Mouse (Mus musculus) forebrain, embryonic 11.5 days (tissue): ENCODE data around the gene Ppox. TPM values are rescaled to one million over a fixed set of nuclear protein-coding genes. Genes with fewer than 3 reads are reported as not detected.
A peak's percentile ranks its signal among the peaks of the same experiment; 100 is the strongest.

ENCODE experiments used
- ATAC-seq: fragments of 200-750 bp; cut with Nextera tagmentation; replicated peaks from 2 replicates; pipeline ENCODE4 v1.8.0; 2017; ENCODE audit warnings: moderate TSS enrichment; ENCODE audit not compliant: low FRiP score
- DNase-seq: peaks from one replicate; pipeline ENCODE4 v3.0.0-alpha.2; 2017; ENCODE audit warnings: low spot score
- H3K27ac ChIP-seq: fragments of 300-500 bp; sonication (generic); 2 replicates; pipeline ENCODE4 v1.5.1; 2014; ENCODE audit warnings: low read depth, low read length
- H3K27me3 ChIP-seq: fragments of 300-500 bp; sonication (generic); 2 replicates; pipeline ENCODE4 v1.6.1; 2014; ENCODE audit warnings: mild to moderate bottlenecking, low read length, mixed read lengths; ENCODE audit not compliant: control insufficient read depth, insufficient read depth
- H3K36me3 ChIP-seq: fragments of 300-500 bp; sonication (generic); 2 replicates; pipeline ENCODE4 v1.6.1; 2014; ENCODE audit warnings: mild to moderate bottlenecking, low read length, moderate library complexity, mixed read lengths; ENCODE audit not compliant: control insufficient read depth, insufficient read depth
- H3K4me1 ChIP-seq: fragments of 300-500 bp; sonication (generic); replicated peaks from 2 replicates; pipeline ENCODE4 v1.6.1; 2014; ENCODE audit warnings: low read length, mixed read lengths; ENCODE audit not compliant: control insufficient read depth, insufficient read depth
- H3K4me2 ChIP-seq: fragments of 300-500 bp; sonication (generic); 2 replicates; pipeline ENCODE4 v1.6.1; 2014; ENCODE audit warnings: low read depth, mild to moderate bottlenecking, low read length, moderate library complexity, mixed read lengths; ENCODE audit not compliant: severe bottlenecking
- H3K4me3 ChIP-seq: fragments of 300-500 bp; sonication (generic); 2 replicates; pipeline ENCODE4 v1.5.1; 2014; ENCODE audit warnings: low read depth, low read length
- H3K9ac ChIP-seq: fragments of 300-500 bp; sonication (generic); 2 replicates; pipeline ENCODE4 v1.6.1; 2014; ENCODE audit warnings: low read length
- H3K9me3 ChIP-seq: fragments of 300-500 bp; sonication (generic); 2 replicates; pipeline ENCODE4 v1.6.1; 2016; ENCODE audit warnings: low read length, mixed read lengths; ENCODE audit not compliant: control insufficient read depth
- WGBS: fragments of 180-500 bp; shearing (Covaris S2); extraction: QIAGEN DNeasy Blood & Tissue Kit; methylation state at CpG from one replicate; pipeline ENCODE4 v1.1.7; 2014; 5-methylcytosine and 5-hydroxymethylcytosine counted together
- polyA plus RNA-seq: library from polyadenylated mRNA; unstranded; fragments of >200 nt; fragmentation: Nextera tagmentation; extraction: Ambion mirVana; gene quantifications from 2 replicates; pipeline ENCODE4 v1.2.1, GENCODE M21; 2014

Gene Ppox
- polyA plus RNA-seq, 1 experiment from 2014 or later = 67.6 TPM

DNA sequence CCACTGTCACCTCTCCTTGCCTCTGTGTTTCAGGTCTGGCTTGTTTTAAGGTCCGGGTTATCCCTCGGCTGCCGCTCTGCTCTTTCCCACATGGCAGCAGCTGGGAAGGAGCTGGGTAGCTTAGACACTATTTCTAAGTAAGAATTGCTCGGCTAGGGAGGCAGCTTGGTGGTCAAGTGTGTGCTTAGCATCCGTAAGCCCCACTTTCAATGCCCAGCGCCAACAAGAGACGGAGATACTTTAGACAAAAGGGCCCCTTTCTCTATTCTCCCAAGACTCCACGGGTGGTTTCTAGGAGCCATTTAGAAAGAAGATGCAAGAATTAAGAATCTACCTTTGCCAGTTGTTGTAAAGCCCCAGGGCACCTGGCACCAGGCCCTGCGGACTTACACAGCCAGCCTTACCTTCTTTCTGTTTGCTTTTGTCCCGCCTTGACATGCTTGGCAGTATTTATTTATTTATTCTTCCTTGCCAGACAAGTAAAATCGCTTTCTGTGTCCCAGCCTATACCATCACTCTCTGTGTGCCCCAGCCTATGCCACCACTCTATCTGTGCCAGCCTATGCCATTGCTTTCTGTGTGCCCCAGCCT lies 5.7 kb downstream of the Ppox start:
- H3K9ac ChIP-seq = no peak overlapping the region
- no peaks in the 10 kb centered on the region for H3K27me3 ChIP-seq
- H3K9me3 ChIP-seq = no peaks in the 10 kb centered on the region
- peaks cover 10% of the 10 kb centered on the region; the same call in 1 of the 2 replicates for H3K36me3 ChIP-seq
- no peak overlapping the region for H3K4me3 ChIP-seq
- no peak overlapping the region for H3K4me2 ChIP-seq
- peak; percentile 19 for DNase-seq
- no peak for ATAC-seq
- peaks cover 14% of the 10 kb centered on the region; the same call in 1 of the 2 replicates for H3K4me1 ChIP-seq
- 83% methylated on average over 11 of the region's 11 CpGs for WGBS
- H3K27ac ChIP-seq = no peak overlapping the region

DNA sequence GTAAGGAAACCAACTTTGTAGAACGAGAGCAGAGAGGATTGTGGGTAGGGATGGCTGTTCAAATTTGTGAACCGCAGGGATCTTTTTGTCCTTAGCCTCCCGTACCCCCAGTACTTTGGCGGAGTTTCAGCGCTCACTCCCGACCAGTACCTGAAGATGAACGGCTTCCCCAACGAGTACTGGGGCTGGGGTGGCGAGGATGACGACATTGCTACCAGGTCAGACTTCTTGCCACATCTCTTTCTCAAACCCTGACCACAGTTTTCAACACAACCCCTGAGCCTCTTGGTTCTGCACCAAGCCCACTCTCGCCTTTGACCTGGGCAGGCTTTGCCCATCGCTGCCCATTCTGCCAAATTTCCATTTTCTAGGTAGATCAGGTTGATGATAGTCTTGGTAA lies 6.8 kb downstream of the Ppox start:
- H3K9ac ChIP-seq = no peak overlapping the region
- peaks cover 8% of the 10 kb centered on the region; the same call in 1 of the 2 replicates for H3K4me1 ChIP-seq
- WGBS = 93% methylated on average over 12 of the region's 12 CpGs
- no peaks in the 10 kb centered on the region for H3K9me3 ChIP-seq
- DNase-seq = peak; percentile 18
- no peak overlapping the region for H3K27ac ChIP-seq
- no peaks in the 10 kb centered on the region for H3K27me3 ChIP-seq
- no peak for ATAC-seq
- H3K4me3 ChIP-seq = no peak overlapping the region
- H3K4me2 ChIP-seq = no peak overlapping the region
- H3K36me3 ChIP-seq = peaks cover 10% of the 10 kb centered on the region; the same call in 1 of the 2 replicates

DNA sequence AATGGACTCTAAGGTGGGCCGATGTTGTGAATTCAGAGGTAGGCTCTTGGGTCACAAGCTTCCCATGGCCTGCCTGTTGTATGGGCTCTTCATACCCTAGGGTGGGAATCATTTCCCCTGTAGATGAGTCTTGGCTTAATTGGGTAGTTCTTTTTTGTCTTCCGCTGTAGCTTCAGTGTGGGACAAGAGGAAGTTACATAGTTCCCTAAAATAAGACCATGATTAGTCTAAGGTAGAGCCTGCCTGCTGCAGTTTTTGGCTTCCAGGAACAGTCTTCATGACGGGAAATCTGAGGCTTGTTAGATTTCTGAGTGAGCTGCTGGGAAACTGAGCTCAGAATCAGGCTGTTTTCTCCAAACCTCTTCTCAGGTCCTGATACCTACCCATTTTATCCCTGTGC lies 8.9 kb downstream of the Ppox start:
- ATAC-seq (no peak), DNase-seq (no peak)
- Histone ChIP-seq H3K4me1 (peaks cover 8% of the 10 kb centered on the region; the same call in 1 of the 2 replicates), H3K36me3 (peaks cover 10% of the 10 kb centered on the region; the same call in 1 of the 2 replicates), H3K27ac (no peak overlapping the region), H3K9ac (no peak overlapping the region), H3K27me3 (no peaks in the 10 kb centered on the region), H3K4me3 (no peak overlapping the region), H3K9me3 (no peaks in the 10 kb centered on the region), H3K4me2 (no peak overlapping the region)
- 90% methylated on average over 3 of the region's 3 CpGs for WGBS

- H3K36me3 ChIP-seq = peaks cover 9% of the 10 kb centered on the region; the same call in 1 of the 2 replicates
- DNase-seq (no peak), ATAC-seq (no peak)
- no peak overlapping the region for H3K4me3 ChIP-seq
- no peak overlapping the region for H3K4me2 ChIP-seq
- no peaks in the 10 kb centered on the region for H3K9me3 ChIP-seq
- H3K27ac ChIP-seq = no peak overlapping the region
- peaks cover 8% of the 10 kb centered on the region; the same call in 1 of the 2 replicates for H3K4me1 ChIP-seq
- no peaks in the 10 kb centered on the region for H3K27me3 ChIP-seq
- no peak overlapping the region for H3K9ac ChIP-seq
- WGBS = 78% methylated on average over 10 of the region's 10 CpGs
Measured at GRCm38 (mm10) chr1:171271622-171272021, 9.4 kb downstream of the Ppox start.

GRCm38 (mm10) chr1:171271196-171271595 lies 9.8 kb downstream of the Ppox start:
- Histone ChIP-seq H3K4me3 (peak overlapping the region; percentile 65), H3K4me1 (peaks cover 8% of the 10 kb centered on the region; the same call in 1 of the 2 replicates), H3K27me3 (no peaks in the 10 kb centered on the region), H3K4me2 (peak overlapping the region; percentile 99), H3K27ac (no peak overlapping the region), H3K9ac (peak overlapping the region; percentile 81), H3K9me3 (no peaks in the 10 kb centered on the region), H3K36me3 (peaks cover 5% of the 10 kb centered on the region; the same call in 1 of the 2 replicates)
- ATAC-seq (no peak), DNase-seq (no peak)
- 58% methylated on average over 9 of the region's 9 CpGs for WGBS

- H3K9me3 ChIP-seq = no peaks in the 10 kb centered on the region
- ATAC-seq = peak; percentile 75; the same call in 1 of the 2 replicates
- no peak overlapping the region for H3K27ac ChIP-seq
- peak overlapping the region; percentile 65 for H3K4me3 ChIP-seq
- H3K9ac ChIP-seq = peak overlapping the region; percentile 81
- under 1% methylated on average over 19 of the region's 19 CpGs for WGBS
- H3K4me1 ChIP-seq = peaks cover 8% of the 10 kb centered on the region; the same call in 1 of the 2 replicates
- H3K4me2 ChIP-seq = peak overlapping the region; percentile 99
- no peaks in the 10 kb centered on the region; the same call in 1 of the 2 replicates for H3K36me3 ChIP-seq
- no peak for DNase-seq
- no peaks in the 10 kb centered on the region for H3K27me3 ChIP-seq
Measured at GRCm38 (mm10) chr1:171270573-171270900, 10.4 kb downstream of the Ppox start.

DNA sequence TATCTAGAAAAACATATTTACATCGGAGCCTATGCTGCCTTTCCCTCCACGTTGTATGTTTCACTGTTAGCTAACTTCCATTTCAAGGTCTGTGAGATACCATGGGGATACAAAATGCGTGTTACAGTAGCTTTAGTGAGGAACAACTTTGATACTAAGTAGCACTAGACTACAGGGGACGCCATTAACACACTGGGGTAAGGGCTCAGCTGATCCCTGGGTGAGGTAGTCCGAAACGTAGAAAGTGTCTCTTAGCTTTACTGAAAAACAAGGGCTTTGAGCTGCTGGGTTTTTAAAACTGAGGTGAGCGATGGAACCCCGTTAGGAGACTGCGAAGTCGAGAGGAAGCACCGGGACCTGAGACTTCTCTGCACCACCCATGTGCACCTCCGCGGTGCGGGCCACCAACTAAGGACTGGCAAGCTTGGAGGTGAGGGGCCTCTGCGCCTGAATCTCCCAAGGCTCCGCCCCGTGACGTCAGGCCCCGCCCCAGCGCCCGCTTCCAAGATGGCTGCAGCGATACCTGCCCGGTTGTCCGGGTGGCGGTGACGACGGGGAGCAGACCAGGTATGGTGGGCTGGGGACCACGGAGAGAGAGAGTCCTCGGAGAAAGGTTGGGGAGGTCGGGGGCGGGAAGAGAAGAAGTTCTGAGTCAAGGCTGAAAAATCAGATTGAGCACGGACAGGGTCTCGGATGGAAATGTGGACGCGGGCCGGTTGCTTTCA lies 11.0 kb downstream of the Ppox start, which contains the start of gene B4galt3:
B4galt3 (plus strand) TSS at position 481 of the 725 bp plus-strand sequence.
- 3% methylated on average over 36 of the region's 36 CpGs for WGBS
- H3K27ac ChIP-seq = no peak within 1 kb of the TSS

GRCm38 (mm10) chr1:171268341-171268740 lies 12.6 kb downstream of the Ppox start:
- Histone ChIP-seq H3K4me1 (peaks cover 8% of the 10 kb centered on the region; the same call in 1 of the 2 replicates), H3K9me3 (no peaks in the 10 kb centered on the region), H3K9ac (no peak overlapping the region), H3K27ac (no peak overlapping the region), H3K36me3 (no peaks in the 10 kb centered on the region; the same call in 1 of the 2 replicates), H3K4me3 (no peak overlapping the region), H3K27me3 (no peaks in the 10 kb centered on the region), H3K4me2 (no peak overlapping the region)
- 50% methylated on average over 1 of the region's 1 CpGs for WGBS
- ATAC-seq = no peak
- no peak for DNase-seq

More for the DNA sequence above, 11.0 kb downstream of the Ppox start, which contains the start of gene B4galt3:
- ATAC-seq (peak; percentile 98), DNase-seq (peak; percentile 98)
- Histone ChIP-seq H3K4me1 (peaks cover 8% of the 10 kb centered on the region; the same call in 1 of the 2 replicates), H3K4me2 (peak within 1 kb of the TSS; percentile 99), H3K27me3 (no peaks in the 10 kb centered on the region), H3K36me3 (no peaks in the 10 kb centered on the region; the same call in 1 of the 2 replicates), H3K4me3 (peak within 1 kb of the TSS; percentile 65), H3K9ac (peak within 1 kb of the TSS; percentile 81), H3K9me3 (no peaks in the 10 kb centered on the region)
